Comparison of ENCODE assay signal across 22 mouse cellular contexts in the genomic region with DNA sequence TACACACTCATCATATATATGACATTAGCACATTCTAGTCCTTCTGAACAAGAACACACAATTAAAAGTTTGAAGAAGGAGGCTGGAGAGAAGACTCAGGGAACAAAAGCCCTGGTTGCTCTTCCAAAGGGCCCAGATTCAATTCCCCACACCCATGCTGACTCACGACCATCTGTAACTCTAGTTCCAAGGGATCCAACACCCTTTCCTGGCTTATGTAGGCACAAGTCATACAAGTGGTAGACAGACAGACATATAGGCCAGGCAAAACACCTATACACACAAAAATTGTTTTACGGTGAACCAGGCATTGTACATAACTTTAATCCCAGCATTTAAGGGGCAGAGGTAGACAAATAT. TPM values are rescaled to one million over a fixed set of nuclear protein-coding genes. Genes with fewer than 3 reads are reported as not detected.
DNase-seq lines count a peak whose midpoint lies in the region; ATAC-seq and TF ChIP-seq lines count a peak whose summit lies in the region.
"Had no signal": no experiment of that assay in that cellular context is flagged by ENCODE, and none has a peak within 500 bp of the region (broad histone marks: within the 10 kb centered on the region; RNA-seq: fewer than 3 reads in every experiment).

No protein-coding gene starts in this region.

- TF ChIP-seq CTCF in left cerebral cortex, adult 2 months (IDR thresholded peaks at IDR 0.05) = no peak
- TF ChIP-seq CTCF in testis, adult 2 months (IDR thresholded peaks at IDR 0.05; ENCODE audit: control insufficient read depth, insufficient read depth, insufficient replicate concordance, low read depth, low read length) = no peak

- WGBS in forebrain, embryonic 11.5 days = 80% methylated on average over 2 of the region's 2 CpGs

- intact Hi-C loops in left cerebral cortex, adult 2 months (cut with DNase I) = no loop called here

- no peak overlapping the region; the same call in 1 of the 2 replicates for H3K27ac ChIP-seq in left cerebral cortex, adult 2 months
- H3K27ac ChIP-seq in testis, adult 2 months (ENCODE audit: control insufficient read depth, insufficient read depth, low read depth, low read length) = peak overlapping the region; percentile 36
- H3K27ac ChIP-seq in forebrain, embryonic 11.5 days (ENCODE audit: low read depth, low read length) = no peak overlapping the region
- H3K27ac ChIP-seq: forebrain, embryonic 12.5 days; liver, embryonic 12.5 days; neural tube, embryonic 15.5 days had no signal

- H3K9me3 ChIP-seq in forebrain, embryonic 11.5 days (ENCODE audit: control insufficient read depth, low read length) = no peaks in the 10 kb centered on the region
- H3K9me3 ChIP-seq: forebrain, embryonic 12.5 days; liver, embryonic 12.5 days; neural tube, embryonic 15.5 days had no signal

- peaks cover 2% of the 10 kb centered on the region; the same call in 1 of the 2 replicates for H3K4me1 ChIP-seq in testis, adult 2 months (ENCODE audit: control insufficient read depth, insufficient read depth, low read length)
- H3K4me1 ChIP-seq in forebrain, embryonic 11.5 days (replicated peaks; ENCODE audit: control insufficient read depth, insufficient read depth, low read length) = no peaks in the 10 kb centered on the region
- H3K4me1 ChIP-seq: forebrain, embryonic 12.5 days; neural tube, embryonic 15.5 days had no signal

- no peaks in the 10 kb centered on the region for H3K27me3 ChIP-seq in testis, adult 2 months (ENCODE audit: control insufficient read depth, insufficient read depth, low read length)
- no peaks in the 10 kb centered on the region for H3K27me3 ChIP-seq in forebrain, embryonic 11.5 days (ENCODE audit: control insufficient read depth, insufficient read depth, low read length)
- H3K27me3 ChIP-seq: forebrain, embryonic 12.5 days; liver, embryonic 12.5 days; neural tube, embryonic 15.5 days had no signal

- no peak overlapping the region for H3K9ac ChIP-seq in forebrain, embryonic 11.5 days (ENCODE audit: low read length)
- H3K9ac ChIP-seq: forebrain, embryonic 12.5 days; liver, embryonic 12.5 days; lung, embryonic 14.5 days; neural tube, embryonic 15.5 days had no signal

- peak; percentile 35 for DNase-seq in gastrocnemius, postnatal 25 days
- no peak for DNase-seq in gastrocnemius, adult 8-10 months (ENCODE audit: low spot score in 2 of 2)
- DNase-seq in left cerebral cortex, adult 18-20 months (ENCODE audit: low spot score in 2 of 2) = peak; percentile 55 to 65
- DNase-seq in left cerebral cortex, adult 2 months (ENCODE audit: extremely low spot score in 1 of 2, low spot score in 2 of 2) = no peak
- DNase-seq in testis, postnatal 10 days (ENCODE audit: low spot score) = no peak
- DNase-seq in telencephalon, adult 2 months (ENCODE audit: low read depth, low spot score) = peak; percentile 48
- DNase-seq in forebrain, embryonic 11.5 days (ENCODE audit: low spot score) = no peak
- DNase-seq: B cell, adult 2 months; cerebellum, adult 8-10 months; kidney, adult 18-20 months; kidney, postnatal 10 days; lung, embryonic 14.5 days; lung, postnatal 4 days had no signal

- no peak for TF ChIP-seq POLR2A in testis, adult 2 months (IDR thresholded peaks at IDR 0.05; ENCODE audit: control insufficient read depth, low read depth, low read length)

- H3K4me3 ChIP-seq in left cerebral cortex, adult 2 months = no peak overlapping the region
- H3K4me3 ChIP-seq in testis, adult 2 months (ENCODE audit: control insufficient read depth, low read depth, low read length) = no peak overlapping the region
- H3K4me3 ChIP-seq in forebrain, embryonic 11.5 days (ENCODE audit: low read depth, low read length) = no peak overlapping the region
- H3K4me3 ChIP-seq: forebrain, embryonic 12.5 days; liver, embryonic 12.5 days; neural tube, embryonic 15.5 days had no signal

- H3K36me3 ChIP-seq in testis, adult 2 months (ENCODE audit: control insufficient read depth, insufficient read depth, low read length) = no peaks in the 10 kb centered on the region
- H3K36me3 ChIP-seq in forebrain, embryonic 11.5 days (ENCODE audit: control insufficient read depth, insufficient read depth, low read length) = no peaks in the 10 kb centered on the region
- H3K36me3 ChIP-seq: forebrain, embryonic 12.5 days; liver, embryonic 12.5 days; neural tube, embryonic 15.5 days had no signal

- ATAC-seq in forebrain, embryonic 11.5 days (replicated peaks; ENCODE audit: low FRiP score) = no peak
- ATAC-seq: liver, embryonic 12.5 days; midbrain, embryonic 16.5 days had no signal

- no peak overlapping the region for H3K4me2 ChIP-seq in forebrain, embryonic 11.5 days (ENCODE audit: low read depth, low read length, severe bottlenecking)
- H3K4me2 ChIP-seq: forebrain, embryonic 12.5 days; liver, embryonic 12.5 days; lung, embryonic 14.5 days; neural tube, embryonic 15.5 days had no signal

RNA-seq across cellular contexts. Expression of a gene that starts 31.3 kb away (rescaled TPM):
- 10 to 100 TPM; 28.2 to 30.5 TPM for total RNA-seq in gastrocnemius, postnatal 25 days (2021)
- 10 to 100 TPM; 22.3 to 27.7 (median 23.7) TPM for total RNA-seq in gastrocnemius, adult 8-10 months (2022)
- 1 to 10 TPM; 4.7 to 5.4 TPM for total RNA-seq in left cerebral cortex, adult 18-20 months (2021)
- 1 to 10 TPM; 5.0 to 8.2 TPM for total RNA-seq in left cerebral cortex, adult 2 months (2021)
- polyA plus RNA-seq in testis, adult 2 months (2012; rRNA removed) = 9.7 and 10.3 TPM in 2 replicates
- 19.3 and 20.3 TPM in 2 replicates for polyA plus RNA-seq in forebrain, embryonic 11.5 days (2014; fragmentation: Nextera tagmentation; extraction: Ambion mirVana)

RNA-seq across cellular contexts. Expression of a gene that starts 34.7 kb away (rescaled TPM):
- total RNA-seq in gastrocnemius, postnatal 25 days (2021) = not detected
- total RNA-seq in gastrocnemius, adult 8-10 months (2022) = not detected
- not detected for total RNA-seq in left cerebral cortex, adult 18-20 months (2021)
- not detected for total RNA-seq in left cerebral cortex, adult 2 months (2021)
- polyA plus RNA-seq in testis, adult 2 months (2012; rRNA removed) = 5.1 and 11.1 TPM in 2 replicates
- polyA plus RNA-seq in forebrain, embryonic 11.5 days (2014; fragmentation: Nextera tagmentation; extraction: Ambion mirVana) = not detected in 2 replicates
- total RNA-seq: heart, adult 18-20 months; layer of hippocampus, postnatal 36 days had no signal
- polyA plus RNA-seq: forebrain, embryonic 12.5 days; hindbrain, embryonic 11.5 days; limb, embryonic 11.5 days; lung, embryonic 14.5 days; midbrain, embryonic 16.5 days; neural tube, embryonic 15.5 days had no signal

Comparison
In these comparisons a context has a peak if more than half of its experiments do, and no peak if none do; other contexts are left out.
1. DNase-seq: peak in gastrocnemius, postnatal 25 days (single experiment), left cerebral cortex, adult 18-20 months (2 of 2) and telencephalon, adult 2 months (single experiment); none in gastrocnemius, adult 8-10 months (0 of 2), left cerebral cortex, adult 2 months (0 of 2), testis, postnatal 10 days (single experiment) and forebrain, embryonic 11.5 days (single experiment).